31 mouse cellular contexts compared by ENCODE assay signal in genomic region chr4:73719819-73720218, GRCm38 (mm10). TPM values are rescaled to one million over a fixed set of nuclear protein-coding genes. Genes with fewer than 3 reads are reported as not detected.
"Had no signal": no experiment of that assay in that cellular context is flagged by ENCODE, and none has a peak within 500 bp of the region (broad histone marks: within the 10 kb centered on the region; RNA-seq: fewer than 3 reads in every experiment).

No protein-coding gene starts in this region.

- H3K4me1 ChIP-seq: heart, embryonic 10.5 days; heart, embryonic 12.5 days; hindbrain, embryonic 10.5 days; hindbrain, embryonic 12.5 days; limb, embryonic 10.5 days; limb, embryonic 12.5 days; liver, embryonic 12.5 days had no signal

- H3K27ac ChIP-seq: gastrocnemius, adult 2 months; heart, embryonic 10.5 days; hindbrain, embryonic 10.5 days; hindbrain, embryonic 12.5 days; hindbrain, embryonic 14.5 days; layer of hippocampus, adult 2 months; left cerebral cortex, adult 2 months; limb, embryonic 10.5 days; limb, embryonic 12.5 days; liver, embryonic 12.5 days; liver, embryonic 14.5 days had no signal

- ATAC-seq: hindbrain, embryonic 16.5 days; inflammation-experienced regulatory T-cells, adult 6 months; liver, embryonic 12.5 days had no signal

- H3K36me3 ChIP-seq: heart, embryonic 10.5 days; heart, embryonic 12.5 days; hindbrain, embryonic 10.5 days; hindbrain, embryonic 12.5 days; limb, embryonic 10.5 days; limb, embryonic 12.5 days; liver, embryonic 12.5 days had no signal

- H3K9ac ChIP-seq: heart, embryonic 12.5 days; hindbrain, embryonic 12.5 days; hindbrain, embryonic 14.5 days; limb, embryonic 12.5 days; liver, embryonic 12.5 days; liver, embryonic 14.5 days had no signal

- H3K4me3 ChIP-seq: gastrocnemius, adult 2 months; heart, embryonic 10.5 days; heart, embryonic 12.5 days; hindbrain, embryonic 10.5 days; hindbrain, embryonic 12.5 days; layer of hippocampus, adult 2 months; left cerebral cortex, adult 2 months; limb, embryonic 10.5 days; limb, embryonic 12.5 days; liver, embryonic 12.5 days had no signal

- H3K9me3 ChIP-seq: heart, embryonic 10.5 days; heart, embryonic 12.5 days; hindbrain, embryonic 10.5 days; hindbrain, embryonic 12.5 days; limb, embryonic 10.5 days; limb, embryonic 12.5 days; liver, embryonic 12.5 days had no signal

- H3K27me3 ChIP-seq: heart, embryonic 12.5 days; hindbrain, embryonic 12.5 days; limb, embryonic 12.5 days; liver, embryonic 12.5 days had no signal

- DNase-seq: gastrocnemius, adult 2 months; gastrocnemius, postnatal 10 days; gastrocnemius, postnatal 25 days; heart, adult 18-20 months; heart, postnatal 10 days; heart, postnatal 4 days; kidney, adult 18-20 months; kidney, adult 8-10 months; kidney, postnatal 10 days; kidney, postnatal 25 days had no signal

- H3K4me2 ChIP-seq: heart, embryonic 12.5 days; hindbrain, embryonic 12.5 days; hindbrain, embryonic 14.5 days; limb, embryonic 12.5 days; liver, embryonic 12.5 days had no signal

RNA-seq across cellular contexts. Expression of gene Gm428, which starts 36.5 kb away (rescaled TPM):
- polyA plus RNA-seq: frontal cortex, adult 2 months; heart, embryonic 10.5 days; heart, embryonic 12.5 days; heart, embryonic 14.5 days; heart, embryonic 16.5 days; hindbrain, embryonic 10.5 days; hindbrain, embryonic 12.5 days; hindbrain, embryonic 14.5 days; hindbrain, embryonic 16.5 days; inflammation-experienced regulatory T-cells, adult 6 months; kidney, embryonic 14.5 days; kidney, embryonic 16.5 days; limb, embryonic 10.5 days; limb, embryonic 12.5 days; limb, embryonic 14.5 days; liver, adult 2 months; liver, embryonic 12.5 days; liver, embryonic 14.5 days; liver, embryonic 16.5 days had no signal

RNA-seq across cellular contexts. Expression of gene Gm11239, which starts 51.7 kb away (rescaled TPM):
- polyA plus RNA-seq: frontal cortex, adult 2 months; heart, embryonic 10.5 days; heart, embryonic 12.5 days; heart, embryonic 14.5 days; heart, embryonic 16.5 days; hindbrain, embryonic 10.5 days; hindbrain, embryonic 12.5 days; hindbrain, embryonic 14.5 days; hindbrain, embryonic 16.5 days; inflammation-experienced regulatory T-cells, adult 6 months; kidney, embryonic 14.5 days; kidney, embryonic 16.5 days; limb, embryonic 10.5 days; limb, embryonic 12.5 days; liver, adult 2 months; liver, embryonic 12.5 days; liver, embryonic 14.5 days; liver, embryonic 16.5 days had no signal
